Mouse (Mus musculus) kidney, adult 2 months (tissue): ENCODE data around the gene Spats2. TPM values are rescaled to one million over a fixed set of nuclear protein-coding genes. Genes with fewer than 3 reads are reported as not detected.
A peak's percentile ranks its signal among the peaks of the same experiment; 100 is the strongest.
"Not testable (repeated sequence)": the region's sequence is repeated elsewhere in the genome, so short reads cannot be mapped to it uniquely, and the experiment has no call there.

ENCODE experiments used
- DNase-seq: peaks from one replicate; pipeline ENCODE4 v3.0.0; 2021
- H3K27ac ChIP-seq: fragments of 200-500 bp; 2 replicates; pipeline ENCODE4 v1.5.1; 2012; ENCODE audit warnings: low read depth, low read length, control low read depth, inconsistent platforms; ENCODE audit not compliant: insufficient read depth
- H3K27me3 ChIP-seq: fragments of 200-500 bp; replicated peaks from 2 replicates; pipeline ENCODE4 v1.6.1; 2012; ENCODE audit warnings: mild to moderate bottlenecking, moderate library complexity, low read length, inconsistent platforms; ENCODE audit not compliant: control insufficient read depth, insufficient read depth
- H3K36me3 ChIP-seq: fragments of 200-500 bp; 2 replicates; pipeline ENCODE4 v1.6.1; 2012; ENCODE audit warnings: mild to moderate bottlenecking, moderate library complexity, low read length, inconsistent platforms; ENCODE audit not compliant: control insufficient read depth, insufficient read depth
- H3K4me1 ChIP-seq: fragments of 200-500 bp; 2 replicates; pipeline ENCODE4 v1.6.1; 2011; ENCODE audit warnings: low read length; ENCODE audit not compliant: control insufficient read depth, insufficient read depth
- H3K4me3 ChIP-seq: fragments of 200-500 bp; 2 replicates; pipeline ENCODE4 v1.5.1; 2011; ENCODE audit warnings: mild to moderate bottlenecking, low read depth, low read length, control low read depth; ENCODE audit not compliant: insufficient read depth
- CTCF ChIP-seq: fragments of 200-500 bp; conservative IDR thresholded peaks from 2 replicates; pipeline ENCODE4 v1.5.1; 2011; ENCODE audit warnings: low read depth, mild to moderate bottlenecking, control low read depth, low read length, moderate library complexity, mixed read lengths; ENCODE audit not compliant: insufficient read depth, insufficient read length
- POLR2A ChIP-seq: fragments of 200-500 bp; IDR thresholded peaks from one replicate; pipeline ENCODE4 v1.6.1; 2011; ENCODE audit warnings: low read depth, low read length, control low read depth
- WGBS: fragments of 180-500 bp; shearing (Covaris S2); methylation state at CpG from one replicate; pipeline ENCODE4 v1.1.7; 2018; 5-methylcytosine and 5-hydroxymethylcytosine counted together
- polyA plus RNA-seq: library from polyadenylated mRNA; depleted of rRNA; stranded (reverse); fragments of >200 nt; gene quantifications from 2 replicates; pipeline ENCODE4 v1.2.3, GENCODE M21; 2012

Gene Spats2
- polyA plus RNA-seq, 1 experiment: 8.6 TPM

DNA sequence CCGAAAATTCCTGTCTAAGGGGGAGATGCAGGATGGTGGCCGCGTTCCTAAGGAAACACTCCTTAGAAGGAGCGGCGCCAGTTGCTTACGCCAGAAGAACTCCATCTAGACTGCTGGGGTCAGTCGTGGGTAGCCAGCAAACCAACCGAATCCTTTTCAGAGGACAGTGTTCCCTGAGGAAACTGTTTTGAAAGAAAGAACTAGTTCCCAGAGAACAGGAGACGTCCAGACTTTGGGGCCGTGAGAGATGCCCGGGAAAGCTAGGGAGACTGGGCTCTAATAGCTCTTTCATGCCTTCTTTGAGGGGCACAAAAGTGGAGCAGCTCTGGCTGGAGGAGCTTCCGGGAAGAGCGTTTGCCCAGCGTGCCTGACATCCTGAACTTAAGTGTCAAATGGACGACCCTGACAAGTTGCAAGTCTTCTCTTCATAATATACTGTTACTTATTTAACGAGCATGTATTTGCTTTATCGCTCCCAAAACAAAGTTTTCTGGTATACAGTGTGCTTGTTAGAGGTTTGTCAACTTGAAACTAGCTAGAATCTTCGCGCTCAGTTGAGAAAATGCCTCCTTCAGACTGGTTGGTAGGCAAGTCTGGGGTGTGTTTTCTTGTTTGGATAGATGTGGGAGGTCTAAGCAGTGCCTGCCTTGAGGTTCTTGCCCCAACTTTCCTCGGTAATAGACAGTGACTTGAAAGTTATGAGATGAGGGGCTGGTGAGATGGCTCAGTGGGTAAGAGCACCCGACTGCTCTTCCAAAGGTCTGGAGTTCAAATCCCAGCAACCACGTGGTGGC is 126.9 kb downstream of the Spats2 start:
- Histone ChIP-seq H3K4me3 (peak overlapping the region; percentile 92), H3K27ac (peak overlapping the region; percentile 98), H3K4me1 (no peaks in the 10 kb centered on the region; the same call in 1 of the 2 replicates), H3K36me3 (peaks cover under 1% of the 10 kb centered on the region; the same call in 1 of the 2 replicates), H3K27me3 (no peaks in the 10 kb centered on the region)
- 1% methylated on average over 22 of the region's 22 CpGs for WGBS
- no peak for DNase-seq
- TF ChIP-seq POLR2A: no peak
- TF ChIP-seq CTCF: no peak

GRCm38 (mm10) chr15:99253175-99253479 is 127.4 kb downstream of the Spats2 start:
- not testable (repeated sequence) for DNase-seq, H3K36me3 ChIP-seq, H3K27ac ChIP-seq, H3K27me3 ChIP-seq, H3K4me1 ChIP-seq, H3K4me3 ChIP-seq
- WGBS: 38% methylated on average over 2 of the region's 2 CpGs

DNA sequence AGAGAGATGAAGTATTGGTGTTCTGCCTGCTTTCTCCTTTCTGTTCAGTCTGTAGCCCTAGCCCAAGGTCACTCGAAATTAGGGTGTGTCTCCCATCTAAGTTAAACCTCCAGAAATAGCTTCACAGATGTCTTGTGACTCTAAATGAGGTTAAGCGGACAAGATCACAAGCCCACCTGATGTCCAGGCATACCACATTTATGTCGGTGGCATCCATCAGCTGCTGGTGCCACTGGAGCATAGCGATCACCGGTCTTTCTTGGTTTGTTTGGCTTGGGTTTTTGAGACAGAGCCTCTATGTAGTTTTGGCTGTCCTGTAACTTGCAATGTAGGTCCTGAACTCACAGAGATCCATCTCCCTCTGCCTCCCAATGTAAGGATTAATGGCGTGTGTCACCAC is 128.1 kb downstream of the Spats2 start:
- Histone ChIP-seq H3K36me3 (no peaks in the 10 kb centered on the region), H3K27ac (no peak overlapping the region), H3K4me3 (no peak overlapping the region), H3K27me3 (no peaks in the 10 kb centered on the region), H3K4me1 (no peaks in the 10 kb centered on the region; the same call in 1 of the 2 replicates)
- TF ChIP-seq POLR2A (no peak), CTCF (no peak)
- DNase-seq: no peak
- WGBS: 77% methylated on average over 6 of the region's 6 CpGs

- H3K4me1 ChIP-seq: no peaks in the 10 kb centered on the region; the same call in 1 of the 2 replicates
- no peak overlapping the region for H3K27ac ChIP-seq
- WGBS: 92% methylated on average over 2 of the region's 2 CpGs
- no peaks in the 10 kb centered on the region for H3K27me3 ChIP-seq
- TF ChIP-seq POLR2A: no peak
- no peak for TF ChIP-seq CTCF
- H3K36me3 ChIP-seq: no peaks in the 10 kb centered on the region
- no peak overlapping the region for H3K4me3 ChIP-seq
- no peak for DNase-seq
Measured at GRCm38 (mm10) chr15:99254477-99255005, 128.8 kb downstream of the Spats2 start.

GRCm38 (mm10) chr15:99255241-99255749 is 129.6 kb downstream of the Spats2 start:
- TF ChIP-seq POLR2A (no peak), CTCF (no peak)

GRCm38 (mm10) chr15:99259167-99259729 is 133.5 kb downstream of the Spats2 start:
- TF ChIP-seq CTCF (no peak), POLR2A (no peak)
- no peaks in the 10 kb centered on the region for H3K27me3 ChIP-seq
- 51% methylated on average over 8 of the region's 8 CpGs for WGBS
- H3K36me3 ChIP-seq: no peaks in the 10 kb centered on the region
- H3K27ac ChIP-seq: no peak overlapping the region
- H3K4me3 ChIP-seq: no peak overlapping the region
- peaks cover 5% of the 10 kb centered on the region; the same call in 1 of the 2 replicates for H3K4me1 ChIP-seq
- no peak for DNase-seq

More at GRCm38 (mm10) chr15:99255241-99255749, 129.6 kb downstream of the Spats2 start:
- Histone ChIP-seq H3K4me3 (no peak overlapping the region), H3K27me3 (no peaks in the 10 kb centered on the region), H3K4me1 (peaks cover 3% of the 10 kb centered on the region; the same call in 1 of the 2 replicates), H3K27ac (no peak overlapping the region), H3K36me3 (no peaks in the 10 kb centered on the region)
- WGBS: 90% methylated on average over 6 of the region's 6 CpGs
- DNase-seq: no peak

DNA sequence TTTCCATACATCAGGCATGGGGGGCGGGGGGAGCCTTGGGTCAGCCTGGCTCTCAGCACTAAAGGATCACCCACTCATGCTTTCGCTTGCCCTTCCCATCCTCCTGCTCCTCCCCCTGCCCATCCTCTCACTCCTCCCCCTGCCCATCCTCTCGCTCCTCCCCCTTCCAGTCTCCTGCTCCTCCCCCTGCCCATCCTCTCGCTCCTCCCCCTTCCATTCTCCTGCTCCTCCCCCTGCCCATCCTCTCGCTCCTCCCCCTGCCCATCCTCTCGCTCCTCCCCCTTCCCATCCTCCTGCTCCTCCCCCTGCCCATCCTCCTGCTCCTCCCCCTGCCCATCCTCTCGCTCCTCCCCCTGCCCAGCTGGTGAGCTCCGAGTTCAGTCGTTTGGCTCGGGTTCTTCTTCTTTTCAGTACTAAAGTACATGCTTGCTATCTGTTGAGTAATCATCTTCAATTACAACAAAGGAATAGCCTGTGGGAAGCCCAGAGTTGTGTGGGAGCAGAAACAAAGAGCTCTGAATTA is 134.1 kb downstream of the Spats2 start:
- Histone ChIP-seq H3K4me1 (peaks cover 5% of the 10 kb centered on the region; the same call in 1 of the 2 replicates), H3K27ac (no peak overlapping the region), H3K4me3 (no peak overlapping the region), H3K27me3 (no peaks in the 10 kb centered on the region), H3K36me3 (no peaks in the 10 kb centered on the region)
- peak; percentile 88 for DNase-seq
- no peak for TF ChIP-seq POLR2A
- TF ChIP-seq CTCF: no peak
- WGBS: 5% methylated on average over 7 of the region's 10 CpGs
